Mouse (Mus musculus): ENCODE results near the gene Acads.
"Not testable (repeated sequence)": the region's sequence is repeated elsewhere in the genome, so short reads cannot be mapped to it uniquely, and the experiment has no call there.

The Acads gene

GRCm38 (mm10) chr5:115150991-115151390, 31.8 kb upstream of the Acads start:
- ATAC-seq (ENCODE audit: insufficient number of reproducible peaks, low FRiP score, low TSS enrichment) = no peak

GRCm38 (mm10) chr5:115149675-115150459, 30.7 kb upstream of the Acads start:
- ATAC-seq (ENCODE audit: insufficient number of reproducible peaks, low FRiP score, low TSS enrichment) = no peak

GRCm38 (mm10) chr5:115148872-115149271, 29.7 kb upstream of the Acads start:
- ATAC-seq (ENCODE audit: insufficient number of reproducible peaks, low FRiP score, low TSS enrichment) = not testable (repeated sequence)

- no peak for ATAC-seq (ENCODE audit: insufficient number of reproducible peaks, low FRiP score, low TSS enrichment)
Measured at GRCm38 (mm10) chr5:115148378-115148777, 29.2 kb upstream of the Acads start.

- no peak for ATAC-seq (ENCODE audit: insufficient number of reproducible peaks, low FRiP score, low TSS enrichment)
Measured at GRCm38 (mm10) chr5:115147388-115147787, 28.2 kb upstream of the Acads start.

- no peak for ATAC-seq (ENCODE audit: insufficient number of reproducible peaks, low FRiP score, low TSS enrichment)
Measured at GRCm38 (mm10) chr5:115146747-115147130, 27.6 kb upstream of the Acads start.

GRCm38 (mm10) chr5:115145976-115146746, 27.0 kb upstream of the Acads start:
- ATAC-seq (ENCODE audit: insufficient number of reproducible peaks, low FRiP score, low TSS enrichment) = no peak

- no peak for ATAC-seq (ENCODE audit: insufficient number of reproducible peaks, low FRiP score, low TSS enrichment)
Measured at GRCm38 (mm10) chr5:115145253-115145968, 26.3 kb upstream of the Acads start.

- no peak for ATAC-seq (ENCODE audit: insufficient number of reproducible peaks, low FRiP score, low TSS enrichment)
Measured at GRCm38 (mm10) chr5:115144471-115144870, 25.3 kb upstream of the Acads start.

- ATAC-seq (ENCODE audit: insufficient number of reproducible peaks, low FRiP score, low TSS enrichment) = no peak
Measured at GRCm38 (mm10) chr5:115143552-115143951, 24.4 kb upstream of the Acads start.

GRCm38 (mm10) chr5:115142166-115142697, 23.1 kb upstream of the Acads start:
- ATAC-seq (ENCODE audit: insufficient number of reproducible peaks, low FRiP score, low TSS enrichment) = no peak

- ATAC-seq (ENCODE audit: insufficient number of reproducible peaks, low FRiP score, low TSS enrichment) = no peak
Measured at GRCm38 (mm10) chr5:115140726-115141125, 21.6 kb upstream of the Acads start.

GRCm38 (mm10) chr5:115139124-115139523, 20.0 kb upstream of the Acads start:
- ATAC-seq (ENCODE audit: insufficient number of reproducible peaks, low FRiP score, low TSS enrichment) = no peak

GRCm38 (mm10) chr5:115134234-115135165, 15.4 kb upstream of the Acads start, which contains the start of gene Unc119b:
TSS of gene Unc119b (minus strand) at chr5:115134975.
- peak; percentile 72; the same call in 1 of the 2 replicates for ATAC-seq (ENCODE audit: insufficient number of reproducible peaks, low FRiP score, low TSS enrichment)

- no peak for ATAC-seq (ENCODE audit: insufficient number of reproducible peaks, low FRiP score, low TSS enrichment)
Measured at GRCm38 (mm10) chr5:115133358-115134066, 14.4 kb upstream of the Acads start.

GRCm38 (mm10) chr5:115132465-115132864, 13.3 kb upstream of the Acads start:
- no peak for ATAC-seq (ENCODE audit: insufficient number of reproducible peaks, low FRiP score, low TSS enrichment)

- ATAC-seq (ENCODE audit: insufficient number of reproducible peaks, low FRiP score, low TSS enrichment) = no peak
Measured at GRCm38 (mm10) chr5:115129328-115129727, 10.2 kb upstream of the Acads start.

GRCm38 (mm10) chr5:115127421-115128179, 8.5 kb upstream of the Acads start:
- ATAC-seq (ENCODE audit: insufficient number of reproducible peaks, low FRiP score, low TSS enrichment) = no peak

Measured in cerebellum, adult (tissue).